Mouse (Mus musculus) heart, postnatal 0 days (tissue): Measurements from ENCODE around the gene Tmc4. TPM values are rescaled to one million over a fixed set of nuclear protein-coding genes. Genes with fewer than 3 reads are reported as not detected.

ENCODE experiments used
- ATAC-seq: fragments of 200-750 bp; cut with Nextera tagmentation; 2 replicates; pipeline ENCODE4 v1.8.0; 2017; ENCODE audit warnings: low read depth, moderate number of reproducible peaks, moderate library complexity; ENCODE audit not compliant: insufficient read depth
- DNase-seq: peaks from one replicate; pipeline ENCODE4 v3.0.0-alpha.2; 2016; ENCODE audit warnings: low spot score
- H3K27ac ChIP-seq: fragments of 300-500 bp; sonication (generic); 2 replicates; pipeline ENCODE4 v1.5.1; 2014; ENCODE audit warnings: low read depth, mild to moderate bottlenecking
- H3K27me3 ChIP-seq: fragments of 300-500 bp; sonication (generic); 2 replicates; pipeline ENCODE4 v1.6.1; 2014; ENCODE audit warnings: low read length, mixed read lengths; ENCODE audit not compliant: control insufficient read depth, insufficient read depth
- H3K36me3 ChIP-seq: fragments of 300-500 bp; sonication (generic); replicated peaks from 2 replicates; pipeline ENCODE4 v1.6.1; 2014; ENCODE audit warnings: low read length, mixed read lengths; ENCODE audit not compliant: control insufficient read depth, insufficient read depth
- H3K4me1 ChIP-seq: fragments of 300-500 bp; sonication (generic); 2 replicates; pipeline ENCODE4 v1.6.1; 2014; ENCODE audit warnings: antibody characterized with exemption; ENCODE audit not compliant: control insufficient read depth, insufficient read depth
- H3K4me2 ChIP-seq: fragments of 300-500 bp; sonication (generic); 2 replicates; pipeline ENCODE4 v1.6.1; 2014; ENCODE audit warnings: low read depth, mild to moderate bottlenecking, low read length, moderate library complexity
- H3K4me3 ChIP-seq: fragments of 300-500 bp; sonication (generic); 2 replicates; pipeline ENCODE4 v1.5.1; 2014; ENCODE audit warnings: low read depth, low read length
- H3K9ac ChIP-seq: fragments of 300-500 bp; sonication (generic); replicated peaks from 2 replicates; pipeline ENCODE4 v1.6.1; 2014; ENCODE audit warnings: low read depth, low read length, mixed read lengths
- H3K9me3 ChIP-seq: fragments of 300-500 bp; sonication (generic); replicated peaks from 2 replicates; pipeline ENCODE4 v1.6.1; 2016; ENCODE audit warnings: low read length; ENCODE audit not compliant: control insufficient read depth
- CTCF ChIP-seq: IDR thresholded peaks from 2 replicates; pipeline ENCODE4 v1.5.1; 2016; ENCODE audit warnings: antibody characterized with exemption, control low read depth, low read depth
- EP300 ChIP-seq: IDR thresholded peaks from 2 replicates; pipeline ENCODE4 v1.6.1; 2016; ENCODE audit warnings: antibody characterized with exemption, low read depth
- WGBS: fragments of 180-500 bp; shearing (Covaris S2); extraction: QIAGEN DNeasy Blood & Tissue Kit; methylation state at CpG from one replicate; pipeline ENCODE4 v1.1.7; 2014; 5-methylcytosine and 5-hydroxymethylcytosine counted together
- polyA plus RNA-seq: library from polyadenylated mRNA; unstranded; fragments of >200 nt; fragmentation: Nextera tagmentation; extraction: Ambion mirVana; gene quantifications from 2 replicates; pipeline ENCODE4 v1.2.1, GENCODE M21; 2015
- total RNA-seq: library from RNA; depleted of rRNA; stranded (reverse); fragments of >200 nt; gene quantifications from 2 replicates; pipeline ENCODE4 v1.2.3, GENCODE M21; 2014; ENCODE audit warnings: low replicate concordance

The Tmc4 gene
- total and polyA plus RNA-seq, 2 experiments from 2014 or later = 0.99 to 2.3 TPM

DNA sequence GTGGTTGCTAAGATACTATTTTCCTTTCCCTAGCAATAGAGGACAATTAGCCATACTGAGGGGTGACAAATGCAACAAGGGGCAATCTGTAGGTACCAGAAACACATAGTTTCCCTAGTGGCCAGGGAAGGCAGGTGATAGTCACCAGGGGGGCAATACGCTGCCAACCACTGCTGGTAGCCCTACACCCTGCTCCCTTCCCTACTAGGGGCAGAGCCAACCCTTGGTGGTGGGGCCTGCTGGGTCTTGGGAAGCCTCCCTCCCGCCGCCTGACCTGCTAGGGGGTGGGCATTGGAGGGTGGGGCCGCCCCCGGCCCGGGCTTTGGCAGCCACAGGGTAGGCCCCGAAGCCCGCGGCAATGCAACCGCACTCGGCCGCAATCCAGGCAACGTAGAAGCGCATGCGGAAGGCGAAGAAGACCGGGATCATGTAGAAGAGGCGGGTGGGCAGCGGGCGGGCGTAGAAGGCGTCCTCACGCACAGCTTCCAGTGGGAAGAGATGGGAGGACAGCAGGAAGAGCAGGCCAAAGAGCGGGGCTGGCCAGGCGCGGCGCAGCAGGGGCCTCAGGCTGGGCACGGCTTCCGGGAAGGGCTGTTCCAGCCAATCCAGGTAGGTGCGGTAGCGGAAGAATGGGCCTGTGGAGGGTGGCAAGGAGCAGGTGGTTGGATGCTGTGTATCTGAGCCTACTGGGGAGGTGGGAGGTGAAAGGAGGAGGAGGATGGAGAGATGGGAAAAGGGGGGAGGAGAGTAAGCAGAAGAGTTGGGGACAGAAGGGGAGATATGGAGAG, 8.2 kb upstream of the Tmc4 start:
- WGBS = 86% methylated on average over 31 of the region's 31 CpGs
- TF ChIP-seq CTCF (no peak), EP300 (no peak)
- Histone ChIP-seq H3K9me3 (no peaks in the 10 kb centered on the region), H3K9ac (no peak overlapping the region), H3K27me3 (no peaks in the 10 kb centered on the region), H3K4me3 (no peak overlapping the region), H3K4me2 (no peak overlapping the region), H3K36me3 (peaks cover 25% of the 10 kb centered on the region), H3K27ac (no peak overlapping the region), H3K4me1 (no peaks in the 10 kb centered on the region)
- no peak for ATAC-seq
- no peak for DNase-seq

DNA sequence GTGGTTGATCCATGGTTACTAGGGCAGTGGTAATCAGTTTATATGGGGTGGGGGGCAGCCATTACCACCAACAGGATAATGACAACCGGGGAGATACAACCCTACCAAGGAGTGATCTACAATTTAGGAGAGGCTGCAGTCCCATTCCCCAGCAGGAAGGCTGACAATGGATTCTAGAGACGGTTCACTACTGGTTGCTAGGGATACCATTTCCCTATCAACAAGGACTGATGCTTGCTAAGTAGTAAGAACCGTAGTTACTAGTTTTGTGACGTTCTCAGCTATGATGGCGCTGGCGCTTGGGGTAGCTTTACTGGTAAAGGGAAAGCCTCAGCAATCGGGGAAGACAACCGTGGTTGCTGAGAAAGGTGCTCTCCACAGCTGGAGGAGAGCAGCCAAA, 7.3 kb upstream of the Tmc4 start:
- no peaks in the 10 kb centered on the region for H3K4me1 ChIP-seq
- H3K27me3 ChIP-seq = no peaks in the 10 kb centered on the region
- H3K27ac ChIP-seq = no peak overlapping the region
- no peaks in the 10 kb centered on the region for H3K9me3 ChIP-seq
- DNase-seq (no peak), ATAC-seq (no peak)
- no peak for TF ChIP-seq EP300
- no peak for TF ChIP-seq CTCF
- 89% methylated on average over 8 of the region's 8 CpGs for WGBS
- H3K9ac ChIP-seq = no peak overlapping the region
- H3K36me3 ChIP-seq = peaks cover 28% of the 10 kb centered on the region
- H3K4me2 ChIP-seq = no peak overlapping the region
- no peak overlapping the region for H3K4me3 ChIP-seq

GRCm38 (mm10) chr7:3683908-3684550, 6.7 kb upstream of the Tmc4 start:
- ATAC-seq = no peak
- H3K9ac ChIP-seq = no peak overlapping the region
- TF ChIP-seq CTCF (no peak), EP300 (no peak)
- WGBS = 88% methylated on average over 10 of the region's 10 CpGs
- no peaks in the 10 kb centered on the region for H3K4me1 ChIP-seq
- H3K4me3 ChIP-seq = no peak overlapping the region
- no peak for DNase-seq
- H3K27ac ChIP-seq = no peak overlapping the region
- no peak overlapping the region for H3K4me2 ChIP-seq
- H3K27me3 ChIP-seq = no peaks in the 10 kb centered on the region
- H3K9me3 ChIP-seq = no peaks in the 10 kb centered on the region
- peaks cover 28% of the 10 kb centered on the region for H3K36me3 ChIP-seq

- H3K4me3 ChIP-seq = no peak overlapping the region
- H3K27ac ChIP-seq = no peak overlapping the region
- no peak for TF ChIP-seq EP300
- no peak for TF ChIP-seq CTCF
- no peak for DNase-seq
- no peaks in the 10 kb centered on the region for H3K9me3 ChIP-seq
- no peak overlapping the region for H3K4me2 ChIP-seq
- no peak for ATAC-seq
- H3K27me3 ChIP-seq = no peaks in the 10 kb centered on the region
- WGBS = 81% methylated on average over 12 of the region's 12 CpGs
- H3K4me1 ChIP-seq = no peaks in the 10 kb centered on the region
- H3K36me3 ChIP-seq = peaks cover 10% of the 10 kb centered on the region; the same call in 1 of the 2 replicates
- H3K9ac ChIP-seq = no peak overlapping the region
Observed at GRCm38 (mm10) chr7:3676371-3676770, 982 bp downstream of the Tmc4 start.

DNA sequence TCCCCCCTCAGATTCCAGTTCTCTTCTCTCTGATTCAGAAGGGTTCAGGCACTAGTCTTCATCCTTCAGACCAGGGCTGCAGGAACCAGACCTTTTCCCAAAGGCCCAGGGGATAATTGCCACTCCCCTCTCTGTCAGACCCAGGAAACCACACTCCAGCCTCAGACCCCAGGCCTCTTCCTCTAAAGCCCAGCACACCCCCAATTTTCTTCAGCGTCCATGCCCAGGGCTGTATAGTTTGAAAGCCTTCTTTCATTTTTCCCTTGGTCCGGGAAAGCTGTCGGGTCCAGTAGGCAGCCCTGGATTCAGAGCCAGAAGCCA, 2.2 kb downstream of the Tmc4 start:
- ATAC-seq = no peak
- H3K27me3 ChIP-seq = no peaks in the 10 kb centered on the region

More for the DNA sequence above, 2.2 kb downstream of the Tmc4 start:
- H3K36me3 ChIP-seq = peaks cover 4% of the 10 kb centered on the region; the same call in 1 of the 2 replicates
- TF ChIP-seq CTCF (no peak), EP300 (no peak)
- H3K27ac ChIP-seq = no peak overlapping the region
- WGBS = 88% methylated on average over 3 of the region's 3 CpGs
- no peak overlapping the region for H3K9ac ChIP-seq
- H3K4me1 ChIP-seq = no peaks in the 10 kb centered on the region
- H3K9me3 ChIP-seq = no peaks in the 10 kb centered on the region
- no peak overlapping the region for H3K4me2 ChIP-seq
- H3K4me3 ChIP-seq = no peak overlapping the region
- no peak for DNase-seq
